Comparison of ENCODE assay signal across 32 mouse cellular contexts in genomic region chr1:189409906-189410305, GRCm38 (mm10). TPM values are rescaled to one million over a fixed set of nuclear protein-coding genes. Genes with fewer than 3 reads are reported as not detected.
"Had no signal": no experiment of that assay in that cellular context is flagged by ENCODE, and none has a peak within 500 bp of the region (broad histone marks: within the 10 kb centered on the region; RNA-seq: fewer than 3 reads in every experiment).

No protein-coding gene starts in this region.

- DNase-seq: left cerebral cortex, postnatal 4 days; liver; liver, embryonic 13.5 days; liver, postnatal 0 days; lung, adult 18-20 months; lung, adult 2 months; lung, embryonic 14.5 days; lung, postnatal 10 days; lung, postnatal 14 days; lung, postnatal 36 days; lung, postnatal 4 days; midbrain, embryonic 14.5 days had no signal

- H3K27me3 ChIP-seq: limb, embryonic 12.5 days; limb, embryonic 13.5 days; limb, embryonic 15.5 days; liver, embryonic 12.5 days; liver, embryonic 13.5 days; liver, embryonic 15.5 days; lung, embryonic 15.5 days; midbrain, embryonic 12.5 days; midbrain, embryonic 13.5 days; midbrain, embryonic 15.5 days had no signal

- H3K4me1 ChIP-seq: limb, embryonic 10.5 days; limb, embryonic 12.5 days; liver, embryonic 12.5 days; liver, embryonic 13.5 days; liver, embryonic 15.5 days; midbrain, embryonic 15.5 days had no signal

- ATAC-seq: liver, embryonic 12.5 days; liver, postnatal 0 days; lung, postnatal 0 days; midbrain, embryonic 13.5 days; midbrain, embryonic 15.5 days; midbrain, embryonic 16.5 days had no signal

- H3K4me3 ChIP-seq: left cerebral cortex, adult 2 months; limb, embryonic 10.5 days; limb, embryonic 12.5 days; limb, embryonic 13.5 days; limb, embryonic 15.5 days; liver, embryonic 12.5 days; liver, embryonic 13.5 days; liver, embryonic 15.5 days; lung, embryonic 15.5 days; midbrain, embryonic 10.5 days; midbrain, embryonic 12.5 days; midbrain, embryonic 13.5 days; midbrain, embryonic 15.5 days; myocyte had no signal

- H3K36me3 ChIP-seq: limb, embryonic 10.5 days; limb, embryonic 12.5 days; limb, embryonic 13.5 days; limb, embryonic 15.5 days; liver, embryonic 12.5 days; liver, embryonic 13.5 days; liver, embryonic 15.5 days; lung, embryonic 15.5 days; midbrain, embryonic 10.5 days; midbrain, embryonic 12.5 days; midbrain, embryonic 13.5 days; midbrain, embryonic 15.5 days had no signal

- H3K9me3 ChIP-seq: limb, embryonic 10.5 days; limb, embryonic 12.5 days; limb, embryonic 13.5 days; limb, embryonic 15.5 days; liver, embryonic 12.5 days; liver, embryonic 13.5 days; liver, embryonic 15.5 days; lung, embryonic 15.5 days; midbrain, embryonic 10.5 days; midbrain, embryonic 12.5 days; midbrain, embryonic 13.5 days; midbrain, embryonic 15.5 days had no signal

RNA-seq across cellular contexts. Expression of gene Kcnk2, which starts 7.8 kb away (rescaled TPM):
- total RNA-seq: megakaryocyte progenitor cell, adult 5-6 weeks; megakaryocyte-erythroid progenitor cell, adult 5-6 weeks; monocyte, adult 5-6 weeks had no signal
- polyA plus RNA-seq: liver, embryonic 16.5 days; liver, postnatal 0 days; macrophage had no signal
